Mouse (Mus musculus) hindlimb bud, embryonic 11.5 days (tissue): Measurements from ENCODE around the gene Sh3pxd2b.

Source experiments
- DNase-seq: peaks from one replicate; pipeline ENCODE4 v3.0.0-alpha.2; 2012; ENCODE audit warnings: low read depth, low spot score; ENCODE audit errors: extremely low spot score

Gene Sh3pxd2b

DNA sequence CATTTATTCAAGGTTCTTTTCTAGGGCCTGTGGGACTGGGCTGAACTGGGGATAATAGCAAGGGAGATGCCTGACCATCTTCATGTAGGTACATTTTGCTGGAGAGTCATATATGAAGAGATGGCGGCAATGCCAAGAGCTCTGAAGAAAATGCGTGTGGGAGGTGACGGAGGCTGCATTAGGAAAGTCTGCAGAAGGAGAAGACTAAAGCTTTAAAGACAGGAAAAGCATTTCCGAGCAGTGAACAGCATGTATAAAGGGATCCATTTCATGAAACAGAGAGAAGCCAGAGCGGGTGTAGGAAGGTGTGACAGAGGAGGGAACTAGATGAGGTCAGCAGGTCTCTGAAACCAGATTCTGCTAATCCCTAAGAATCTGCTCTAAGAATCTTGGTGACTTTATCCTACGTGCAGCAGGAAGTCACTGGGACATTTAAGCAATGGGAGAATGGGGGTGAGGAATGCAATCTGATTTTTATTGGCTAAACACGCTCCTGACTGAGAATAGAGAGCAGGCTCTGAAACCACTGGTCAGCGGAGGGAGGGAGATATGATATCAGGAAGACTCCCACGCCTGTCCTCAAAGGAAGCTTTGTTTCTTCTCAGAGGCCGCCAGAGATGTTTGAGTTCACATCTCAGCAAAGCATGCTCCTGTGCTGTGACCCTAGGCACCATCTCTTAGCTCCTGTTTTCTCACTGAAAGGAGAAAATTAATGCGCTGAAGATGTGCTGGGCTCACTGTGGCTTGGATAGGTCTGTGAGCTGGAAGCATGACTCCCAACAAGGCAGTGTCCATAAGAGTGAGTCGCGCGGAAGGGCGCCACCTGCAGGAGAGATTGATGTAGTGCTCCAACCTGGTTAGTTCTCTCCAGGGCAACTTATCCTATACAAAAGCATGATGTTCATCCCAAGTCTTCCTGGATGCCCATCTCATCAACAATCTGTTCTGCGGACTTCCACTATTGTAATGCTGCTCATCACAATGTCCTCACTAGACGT lies 6.8 kb upstream of the Sh3pxd2b start:
- DNase-seq: no peak

DNA sequence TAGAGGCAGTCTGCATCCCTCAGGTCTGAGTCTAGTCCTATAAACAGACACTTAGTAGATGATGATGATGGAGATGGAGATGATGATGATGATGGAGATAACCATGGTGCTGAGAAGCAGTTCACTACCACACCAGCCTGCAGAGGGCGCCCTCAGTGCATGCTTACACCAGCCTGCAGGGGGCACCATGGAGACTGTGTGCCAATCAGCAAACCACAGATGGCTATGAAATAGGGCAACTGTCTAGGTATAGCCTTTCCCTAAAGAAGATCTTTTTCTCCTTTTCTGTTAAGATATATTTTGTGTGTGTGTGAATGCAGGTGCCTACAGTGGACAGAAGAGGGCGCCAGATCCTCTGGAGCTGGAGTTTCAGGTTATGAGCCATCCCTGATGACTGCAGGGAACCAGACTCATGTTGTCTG lies 4.8 kb upstream of the Sh3pxd2b start:
- no peak for DNase-seq

DNA sequence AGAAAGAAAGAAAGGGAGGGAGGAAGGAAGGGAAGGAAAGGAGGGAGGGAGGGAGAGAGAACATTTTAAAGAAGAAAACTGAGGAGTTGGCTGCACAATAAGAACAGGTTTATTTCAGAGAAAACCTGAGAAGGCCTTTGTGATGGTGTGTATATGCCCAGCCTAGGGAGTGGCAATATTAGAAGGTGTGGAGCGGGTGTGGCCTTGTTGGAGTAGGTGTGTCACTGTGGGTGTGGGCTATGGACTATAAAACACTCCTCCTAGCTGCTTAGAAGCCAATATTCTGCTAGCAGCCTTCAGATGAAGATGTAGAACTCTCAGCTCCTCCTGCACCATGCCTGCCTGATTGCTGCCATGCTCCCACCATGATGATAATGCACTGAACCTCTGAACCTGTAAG lies 4.3 kb upstream of the Sh3pxd2b start:
- DNase-seq: no peak

DNA sequence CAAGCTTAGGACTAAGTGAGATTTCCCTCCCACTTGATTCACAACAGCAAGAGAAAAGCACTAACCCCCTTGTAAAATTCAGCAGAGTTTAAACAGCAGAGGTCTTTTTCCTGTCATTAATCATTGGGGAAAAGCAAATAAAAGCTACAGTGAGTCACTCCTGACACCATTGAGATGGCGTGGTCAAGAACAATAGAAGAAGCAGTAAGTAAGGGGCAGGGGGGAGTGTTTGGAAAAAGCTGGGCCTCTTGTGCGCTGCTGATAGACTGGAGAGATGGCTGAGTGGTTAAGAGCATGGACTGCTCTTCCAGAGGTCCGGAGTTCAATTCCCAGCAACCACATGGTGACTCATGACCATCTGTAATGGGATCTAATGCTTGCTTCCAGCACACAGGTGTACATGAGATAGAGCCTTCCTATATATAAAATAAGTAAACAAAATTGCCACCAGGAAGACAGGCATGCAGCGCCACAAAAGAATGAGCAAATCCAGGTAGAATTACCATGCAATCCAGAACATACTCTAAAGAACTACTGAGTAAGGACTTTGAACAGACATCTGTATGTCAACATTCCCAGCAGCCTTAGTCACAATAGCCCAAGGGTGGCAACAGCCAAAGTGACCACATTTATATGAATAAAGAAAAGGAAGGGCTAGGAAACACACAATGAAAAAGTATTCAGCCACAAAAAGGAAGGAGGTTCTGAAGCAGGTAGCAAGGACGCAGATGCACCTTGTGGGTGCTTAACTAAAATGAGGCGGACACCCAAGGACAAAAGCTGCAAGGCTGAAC lies 1.9 kb upstream of the Sh3pxd2b start:
- DNase-seq: no peak

DNA sequence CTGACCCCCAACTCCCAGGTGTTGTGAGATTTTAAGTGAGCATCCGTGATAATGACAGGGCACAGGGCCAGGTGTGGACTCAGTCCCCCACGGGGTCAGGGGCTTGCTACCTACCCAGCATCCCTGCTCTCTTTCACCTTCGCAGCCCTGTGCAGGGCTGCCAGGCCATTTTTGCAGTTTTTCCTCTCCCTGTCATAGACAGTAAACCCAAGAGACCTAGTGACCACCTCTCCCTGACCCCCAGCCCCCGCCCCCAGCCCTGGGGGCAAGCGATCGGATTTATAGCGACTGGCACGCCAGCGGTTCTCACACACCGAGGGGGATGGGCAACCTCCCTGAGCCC lies 385 bp upstream of the Sh3pxd2b start:
- DNase-seq: no peak

DNA sequence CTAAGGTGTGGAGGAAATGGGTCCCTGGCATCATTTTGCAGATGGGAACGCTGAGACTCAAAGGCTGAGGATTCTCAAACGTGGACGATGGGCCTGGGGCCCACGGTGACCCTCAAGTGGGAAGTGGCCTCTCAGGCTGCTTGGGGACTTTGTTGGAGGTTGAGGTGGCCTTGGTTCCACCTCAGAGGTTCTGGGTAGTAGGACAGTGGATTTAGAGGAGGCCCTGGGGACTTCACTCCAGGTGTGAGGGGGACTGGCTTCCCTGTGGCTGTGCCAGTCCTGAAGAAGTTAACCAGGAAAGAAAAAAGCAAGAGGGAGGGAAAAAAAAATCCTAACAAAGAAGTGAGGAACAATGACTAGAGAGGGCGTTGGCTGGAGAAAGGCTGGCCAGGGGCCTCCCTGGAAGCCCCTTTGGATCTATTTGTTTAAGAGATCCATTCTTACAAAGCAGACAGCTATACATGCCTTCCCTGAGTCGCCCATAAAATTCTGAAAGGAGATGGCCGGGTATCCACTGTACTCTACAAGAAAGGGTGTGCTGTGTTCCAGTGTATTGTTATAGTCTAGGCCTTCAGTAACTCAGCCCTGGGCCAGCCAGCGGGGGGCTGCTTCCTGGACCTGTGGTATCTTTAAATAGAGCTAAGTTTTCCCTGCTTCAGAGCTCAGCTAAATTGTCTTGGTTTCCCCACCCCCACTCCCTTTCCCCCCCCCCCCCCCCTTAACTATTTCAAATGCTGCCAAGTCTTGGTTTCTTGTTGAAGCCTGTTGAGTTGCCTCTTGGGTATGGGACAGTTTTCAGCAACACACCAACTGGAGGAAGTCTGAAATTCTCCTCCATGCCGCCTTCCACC lies 1.0 kb downstream of the Sh3pxd2b start:
- no peak for DNase-seq

DNA sequence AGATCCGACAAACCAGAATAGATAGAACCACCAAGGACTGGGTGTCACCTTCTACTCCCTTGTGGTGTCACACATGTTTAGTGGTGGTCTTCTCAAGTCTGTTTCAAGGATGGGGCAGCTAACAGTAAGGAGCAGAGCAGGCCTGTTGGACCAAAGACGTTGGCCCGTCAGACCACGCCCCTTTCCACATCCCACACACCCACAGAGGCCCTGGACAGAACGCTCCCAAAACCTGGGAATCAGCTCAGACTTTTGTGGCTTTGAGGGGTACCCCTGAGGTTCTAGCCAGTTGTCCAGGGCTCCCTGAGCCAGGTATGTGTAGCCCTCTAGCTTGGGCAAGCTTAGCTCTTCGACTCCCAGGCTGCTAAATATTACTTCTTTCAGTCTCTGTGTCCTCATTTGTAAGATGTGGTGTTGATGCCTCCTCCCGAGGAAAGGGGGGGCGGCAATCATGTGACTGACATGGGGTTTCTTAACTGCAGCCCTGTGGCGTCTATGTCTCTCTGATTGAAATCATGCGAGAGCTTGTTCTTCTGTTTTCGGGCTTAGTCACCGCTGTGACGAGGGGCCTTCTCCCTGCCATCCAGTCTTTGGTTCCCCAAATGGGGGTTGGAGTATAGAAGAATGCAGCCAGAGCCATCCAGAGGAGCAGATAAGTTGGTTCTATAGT lies 1.8 kb downstream of the Sh3pxd2b start:
- no peak for DNase-seq

DNA sequence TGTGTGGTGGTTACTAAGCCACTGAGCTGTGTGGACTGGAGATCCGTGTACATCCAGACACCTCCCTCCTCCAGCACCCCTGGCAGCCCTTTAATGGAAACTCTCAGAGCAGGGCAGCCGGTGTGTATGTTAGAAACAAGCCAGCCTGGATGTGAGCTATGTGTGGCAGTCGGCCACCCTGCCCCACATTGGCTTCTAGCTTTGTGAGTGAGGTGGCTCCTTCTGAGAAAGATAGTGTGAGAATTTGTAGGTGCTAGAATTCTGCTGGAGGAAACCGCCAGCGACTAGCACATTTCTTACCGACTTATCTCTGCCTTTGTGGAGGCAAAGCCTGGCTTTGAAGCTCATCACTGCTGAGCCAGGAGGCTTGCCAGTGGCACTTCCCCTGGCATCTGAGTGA lies 5.3 kb downstream of the Sh3pxd2b start:
- no peak for DNase-seq

DNA sequence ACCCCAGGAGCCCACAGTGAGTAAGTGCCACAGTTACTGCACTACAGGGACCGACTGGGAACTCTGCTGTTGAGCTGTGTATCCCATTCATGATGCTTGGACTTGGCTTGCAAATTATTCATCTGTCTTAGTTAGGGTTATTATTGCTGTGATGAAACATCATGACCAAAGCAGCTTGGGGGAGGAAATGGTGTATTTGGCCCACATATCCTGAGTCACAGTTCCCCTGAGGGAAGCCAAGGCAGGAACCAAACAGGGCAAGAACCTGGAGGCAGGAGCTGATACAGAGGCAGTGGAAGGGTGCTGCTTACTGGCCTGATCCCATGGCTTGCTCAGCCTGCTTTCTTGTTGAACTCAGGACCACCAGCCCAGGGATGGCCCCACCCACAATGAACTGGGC lies 7.8 kb downstream of the Sh3pxd2b start:
- no peak for DNase-seq

DNA sequence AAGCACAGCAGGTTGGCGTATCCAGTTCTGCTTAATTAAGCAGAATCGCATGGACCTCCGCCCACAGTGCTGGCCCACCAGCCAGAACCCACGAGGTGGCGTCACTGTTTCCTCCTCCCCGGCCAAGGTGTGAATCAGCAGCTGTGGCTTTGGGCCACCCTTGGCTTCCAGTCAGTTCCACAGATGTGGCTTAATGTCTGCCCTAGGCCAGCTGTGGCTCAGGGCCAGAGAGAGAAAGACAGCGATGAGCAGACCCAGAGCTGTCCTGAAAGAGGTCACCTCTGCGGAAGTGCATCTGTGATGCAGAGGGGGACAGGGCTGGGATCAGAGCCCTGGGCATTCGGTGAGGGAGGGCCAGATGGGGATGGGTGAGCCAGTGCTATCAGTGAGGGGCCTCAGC lies 10.1 kb downstream of the Sh3pxd2b start:
- DNase-seq: no peak

DNA sequence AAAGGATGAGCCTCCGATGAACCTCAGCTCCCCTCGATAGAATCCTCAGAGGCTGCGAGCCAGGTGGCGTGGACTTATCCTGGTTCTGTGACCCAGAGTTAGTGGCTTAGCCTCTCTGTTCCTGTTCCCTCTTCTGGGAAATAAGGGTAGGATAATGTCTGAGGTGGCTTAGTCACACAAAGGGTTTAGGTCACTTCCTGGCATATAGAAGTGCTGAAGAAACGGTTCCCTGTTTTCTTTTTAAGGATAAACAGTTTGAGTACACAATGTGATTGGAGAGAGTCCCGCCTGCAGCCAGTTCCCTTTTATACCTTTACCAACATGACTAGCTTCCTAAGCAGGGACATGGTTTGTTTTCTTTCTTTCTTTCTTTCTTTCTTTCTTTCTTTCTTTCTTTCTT lies 10.8 kb downstream of the Sh3pxd2b start:
- no peak for DNase-seq

DNA sequence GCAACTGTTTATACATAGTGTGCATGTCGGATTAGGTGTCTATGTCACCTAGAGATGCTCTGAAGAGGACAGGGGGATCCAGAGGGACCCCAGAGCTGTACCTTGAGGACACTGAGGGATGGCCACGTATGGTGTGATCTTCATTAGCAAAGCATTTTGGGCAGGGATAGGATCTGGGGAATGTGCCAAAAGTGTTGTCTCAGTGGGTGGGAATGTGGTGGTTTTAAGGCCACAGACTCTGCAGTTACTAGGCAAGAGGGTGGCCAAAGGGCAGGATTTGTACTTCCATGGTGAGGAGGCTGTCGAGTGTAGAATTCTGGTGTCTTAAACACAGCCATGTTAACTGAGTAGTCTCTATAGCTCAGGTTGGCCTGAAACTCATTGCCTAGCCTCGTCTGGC lies 11.9 kb downstream of the Sh3pxd2b start:
- DNase-seq: no peak

DNA sequence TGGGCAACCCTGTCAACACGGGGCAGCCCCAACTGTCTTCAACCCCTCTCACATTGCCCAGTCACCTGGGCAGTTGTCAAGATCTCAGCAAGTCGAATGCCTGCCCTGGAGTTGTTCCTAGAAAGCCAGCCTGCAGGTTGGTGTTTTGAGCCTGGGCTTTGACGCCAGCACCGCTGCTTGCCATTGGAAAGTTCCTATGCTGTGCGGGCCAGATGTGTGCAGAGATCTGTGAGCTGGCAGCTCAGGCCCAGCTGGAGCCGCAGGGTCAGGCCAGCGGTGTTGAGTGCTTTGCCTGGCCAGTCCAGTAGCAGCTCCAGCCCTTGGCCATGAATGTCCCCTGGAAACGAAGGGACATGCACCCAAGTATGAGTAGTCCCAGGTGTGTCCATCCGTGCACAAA lies 14.2 kb downstream of the Sh3pxd2b start:
- DNase-seq: no peak

DNA sequence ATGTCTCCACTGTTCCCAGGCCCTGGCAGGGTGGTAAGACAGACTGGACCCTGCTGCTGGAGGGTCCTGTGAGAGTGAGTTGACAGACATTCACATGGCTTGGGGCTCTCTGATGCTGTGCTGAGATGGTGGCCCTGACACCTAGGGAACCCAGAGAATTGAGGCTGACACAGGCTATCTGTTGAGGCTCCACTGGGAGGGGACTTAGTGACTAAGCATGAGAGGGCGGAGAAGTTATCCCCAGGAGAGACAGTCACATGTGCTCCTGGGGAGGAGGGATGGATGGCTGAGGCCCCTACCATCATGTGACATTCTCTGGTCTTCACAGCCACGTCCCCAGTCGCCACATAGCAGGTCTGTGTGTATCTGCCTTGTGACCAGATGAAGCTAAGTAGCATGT lies 15.6 kb downstream of the Sh3pxd2b start:
- no peak for DNase-seq

DNA sequence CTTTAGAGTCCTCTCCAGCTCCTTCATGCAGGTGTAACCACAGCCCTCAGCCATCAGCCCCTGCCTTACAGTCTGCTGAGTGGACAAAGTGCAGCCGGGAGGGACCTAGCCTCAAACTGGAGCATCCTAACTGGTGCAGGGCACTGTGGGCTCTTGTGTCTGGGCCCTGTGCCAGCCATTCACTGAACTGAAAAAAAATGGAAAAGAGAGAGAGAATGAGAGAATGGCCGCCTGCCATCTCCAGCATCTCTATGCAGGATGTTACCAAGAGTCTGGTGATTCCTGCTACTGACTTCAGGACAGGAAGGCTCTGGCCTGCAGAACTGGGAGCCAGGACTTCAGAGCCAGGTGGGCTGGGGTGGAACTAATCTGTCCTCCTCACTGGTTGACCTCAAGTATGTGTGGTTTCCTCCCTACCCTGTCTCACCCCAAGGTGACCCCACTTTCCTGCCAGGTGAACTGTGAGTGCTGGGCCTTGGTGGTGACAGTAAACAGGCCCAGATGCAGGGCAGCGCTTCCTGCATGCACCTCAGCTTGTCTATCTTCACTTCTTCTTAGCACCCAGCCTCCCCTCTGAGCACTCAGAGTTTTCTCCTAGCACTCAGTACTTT lies 16.1 kb downstream of the Sh3pxd2b start:
- DNase-seq: no peak

DNA sequence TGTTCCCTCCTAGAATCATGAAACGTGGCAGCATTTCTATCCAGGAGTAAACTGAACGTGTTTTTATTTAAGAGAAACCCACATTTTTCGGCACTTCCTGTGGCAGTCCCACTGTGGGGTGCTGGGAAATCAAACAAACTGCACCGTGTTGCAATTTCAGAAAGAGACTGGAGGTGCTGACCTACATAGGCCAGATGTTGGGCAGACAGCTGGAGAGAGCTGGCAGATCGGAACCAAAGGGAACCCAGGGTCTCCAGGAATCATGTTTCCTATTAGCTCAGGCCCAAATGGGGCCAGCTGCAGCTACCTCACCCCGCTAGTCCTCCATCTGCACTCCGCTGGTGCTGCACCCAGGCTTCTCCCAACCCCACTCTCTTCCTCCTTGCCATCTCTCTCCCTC lies 16.8 kb downstream of the Sh3pxd2b start:
- DNase-seq: no peak

DNA sequence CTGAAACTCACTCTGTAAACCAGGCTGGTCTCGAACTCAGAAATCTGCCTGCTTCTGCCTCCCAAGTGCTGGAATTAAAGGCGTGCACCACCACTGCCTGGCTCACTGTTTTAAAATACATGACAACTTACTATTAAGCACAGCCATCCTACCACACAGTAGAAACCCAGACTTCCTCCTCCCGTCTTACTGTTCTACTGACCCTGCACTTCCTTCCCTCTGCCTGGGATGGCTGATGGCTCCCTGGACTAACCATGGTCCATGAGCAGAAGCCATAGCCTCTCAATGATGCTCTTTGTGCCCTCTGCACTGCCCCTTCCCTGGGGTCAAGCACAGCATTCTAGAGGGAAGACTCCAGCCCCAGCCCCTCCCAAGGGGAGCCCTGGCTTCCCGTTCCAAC lies 17.9 kb downstream of the Sh3pxd2b start:
- no peak for DNase-seq

DNA sequence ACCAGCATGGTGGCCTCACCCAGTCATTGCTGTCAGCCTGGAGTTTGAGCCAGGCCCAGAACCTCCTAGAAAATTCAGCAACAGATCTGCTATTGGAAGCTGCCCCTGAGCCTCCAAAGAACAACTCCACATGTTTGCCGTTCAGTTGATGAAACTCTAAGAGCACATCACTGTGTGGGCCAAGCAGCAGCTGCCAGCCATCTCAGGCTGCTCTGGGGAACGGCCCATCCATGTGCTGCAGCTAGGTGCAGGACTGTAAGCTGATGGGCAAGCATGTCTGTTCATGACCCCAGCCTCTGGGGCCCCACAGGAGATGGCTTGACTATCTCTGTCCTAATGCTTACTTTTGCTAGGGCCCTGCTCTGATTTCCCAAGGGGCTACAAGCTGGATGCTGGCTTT lies 19.4 kb downstream of the Sh3pxd2b start:
- DNase-seq: no peak

DNA sequence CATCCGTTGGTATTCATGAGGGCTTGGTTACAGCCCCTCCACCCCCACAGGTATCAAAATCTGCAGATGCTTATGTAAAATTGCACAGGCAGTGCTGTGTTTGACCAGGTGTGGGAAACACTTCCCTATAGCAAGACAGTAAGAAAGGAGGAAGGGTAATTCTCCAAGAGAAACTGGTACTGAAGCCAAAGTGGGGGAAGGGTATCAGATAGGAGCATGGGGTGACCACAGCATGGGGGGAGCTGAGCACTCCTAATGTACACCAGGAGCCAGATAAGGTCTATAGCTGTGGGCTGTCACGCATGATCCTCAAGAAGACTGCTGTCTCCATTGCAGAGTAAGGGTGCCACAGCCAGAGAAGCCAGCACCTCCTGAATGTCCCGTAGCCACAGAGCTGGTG lies 21.4 kb downstream of the Sh3pxd2b start:
- DNase-seq: no peak

DNA sequence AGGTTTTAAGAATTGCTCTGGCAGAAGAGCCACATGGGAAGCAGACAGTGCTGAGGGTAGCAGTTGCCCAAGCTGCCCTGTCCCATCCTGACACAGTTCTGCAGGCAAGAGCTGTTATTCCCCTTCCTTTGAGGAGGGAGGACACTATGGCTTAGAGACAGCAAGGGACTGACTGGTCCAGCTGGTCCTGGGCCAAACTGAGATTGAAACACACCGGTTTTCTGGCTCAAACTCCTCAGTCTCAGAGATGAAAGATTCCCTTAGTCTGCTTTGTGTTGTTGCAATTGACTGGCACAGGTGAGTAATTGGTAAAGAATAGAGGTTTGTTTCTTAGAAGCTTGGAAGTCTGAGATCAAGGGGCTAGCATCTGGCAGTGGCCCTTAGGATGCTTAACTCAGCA lies 23.3 kb downstream of the Sh3pxd2b start:
- no peak for DNase-seq
